Mouse (Mus musculus): ENCODE results near the gene Vmn2r103. TPM values are rescaled to one million over a fixed set of nuclear protein-coding genes. Genes with fewer than 3 reads are reported as not detected.

The Vmn2r103 gene
- polyA plus RNA-seq (2012) = not detected in 2 replicates

GRCm38 (mm10) chr17:19773063-19773462, at the start of gene Vmn2r103:
Gene Vmn2r103, plus strand, starts transcription at chr17:19773363.

Other genes with a start within 250 kb of the Vmn2r103 start
- gene Vmn2r101, start 196.1 kb upstream of the Vmn2r103 start, polyA plus RNA-seq (2012) = not detected in 2 replicates
- gene Vmn2r102, start 113.0 kb upstream of the Vmn2r103 start, polyA plus RNA-seq (2012) = under 0.01 TPM in 2 replicates

Data from megakaryocyte-erythroid progenitor cell, adult 5 weeks (primary cell).